Mouse (Mus musculus) heart, adult 2 months (tissue): ENCODE measurements around the gene Hist1h2ae.

ENCODE experiments used
- CTCF ChIP-seq: fragments of 200-600 bp; IDR thresholded peaks from 2 replicates; pipeline ENCODE4 v1.8.1; 2022; ENCODE audit warnings: antibody characterized with exemption, mild to moderate bottlenecking, moderate library complexity
- POLR2A ChIP-seq: fragments of 200-500 bp; IDR thresholded peaks from 2 replicates; pipeline ENCODE4 v1.6.1; 2011; ENCODE audit warnings: mild to moderate bottlenecking, low read depth, low read length, control low read depth; ENCODE audit not compliant: insufficient read depth

- TF ChIP-seq CTCF (no peak), POLR2A (no peak)
Measured at GRCm38 (mm10) chr13:23525901-23526300, 45.1 kb downstream of the Hist1h2ae start.
